Mouse (Mus musculus) testis, adult 2 months (tissue): Measurements from ENCODE around the gene Itih2. TPM values are rescaled to one million over a fixed set of nuclear protein-coding genes. Genes with fewer than 3 reads are reported as not detected.
A peak's percentile ranks its signal among the peaks of the same experiment; 100 is the strongest.

ENCODE experiments used
- H3K27ac ChIP-seq: fragments of 200-500 bp; 2 replicates; pipeline ENCODE4 v1.5.1; 2012; ENCODE audit warnings: low read depth, low read length; ENCODE audit not compliant: control insufficient read depth, insufficient read depth
- H3K27me3 ChIP-seq: fragments of 200-500 bp; 2 replicates; pipeline ENCODE4 v1.6.1; 2012; ENCODE audit warnings: mild to moderate bottlenecking, low read length, moderate library complexity; ENCODE audit not compliant: control insufficient read depth, insufficient read depth
- H3K36me3 ChIP-seq: fragments of 200-500 bp; 2 replicates; pipeline ENCODE4 v1.6.1; 2012; ENCODE audit warnings: mild to moderate bottlenecking, low read length; ENCODE audit not compliant: control insufficient read depth, insufficient read depth
- H3K4me1 ChIP-seq: fragments of 200-500 bp; 2 replicates; pipeline ENCODE4 v1.6.1; 2012; ENCODE audit warnings: low read length; ENCODE audit not compliant: control insufficient read depth, insufficient read depth
- H3K4me3 ChIP-seq: fragments of 200-500 bp; 2 replicates; pipeline ENCODE4 v1.5.1; 2012; ENCODE audit warnings: low read depth, mild to moderate bottlenecking, low read length, moderate library complexity, mixed read lengths; ENCODE audit not compliant: control insufficient read depth
- CTCF ChIP-seq: fragments of 200-500 bp; IDR thresholded peaks from 2 replicates; pipeline ENCODE4 v1.5.1; 2012; ENCODE audit warnings: low read depth, mild to moderate bottlenecking, inconsistent platforms, low read length, moderate library complexity; ENCODE audit not compliant: control insufficient read depth, insufficient read depth, insufficient replicate concordance
- POLR2A ChIP-seq: fragments of 200-500 bp; IDR thresholded peaks from 2 replicates; pipeline ENCODE4 v1.6.1; 2012; ENCODE audit warnings: low read depth, mild to moderate bottlenecking, inconsistent platforms, low read length, moderate library complexity; ENCODE audit not compliant: control insufficient read depth
- polyA plus RNA-seq: library from polyadenylated mRNA; depleted of rRNA; stranded (reverse); fragments of >200 nt; gene quantifications from 2 replicates; pipeline ENCODE4 v1.2.3, GENCODE M21; 2012

The Itih2 gene
- polyA plus RNA-seq, 1 experiment = 6.1 TPM

DNA sequence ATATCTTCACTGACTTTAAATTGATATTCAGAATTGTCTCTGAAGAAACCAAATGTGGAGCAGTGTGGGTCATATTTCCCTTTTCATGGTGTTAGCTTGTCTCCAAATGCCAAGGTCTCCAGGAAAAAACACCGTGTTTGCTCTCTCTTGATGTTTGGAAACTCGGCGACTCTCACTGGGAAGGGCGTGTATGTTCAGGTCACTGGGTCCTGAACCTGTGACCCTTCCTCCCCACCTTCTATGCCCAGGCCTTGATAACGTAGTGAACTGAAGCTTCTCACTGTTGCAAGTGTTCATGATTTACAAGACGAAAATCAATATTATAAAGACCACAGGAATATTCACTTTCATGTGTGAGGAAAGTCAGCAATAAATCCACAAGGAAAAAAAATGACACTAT, 2.7 kb upstream of the Itih2 start:
- Histone ChIP-seq H3K27me3 (no peaks in the 10 kb centered on the region), H3K4me3 (no peak overlapping the region), H3K27ac (no peak overlapping the region), H3K4me1 (no peaks in the 10 kb centered on the region), H3K36me3 (no peaks in the 10 kb centered on the region)
- no peak for TF ChIP-seq POLR2A
- no peak for TF ChIP-seq CTCF

DNA sequence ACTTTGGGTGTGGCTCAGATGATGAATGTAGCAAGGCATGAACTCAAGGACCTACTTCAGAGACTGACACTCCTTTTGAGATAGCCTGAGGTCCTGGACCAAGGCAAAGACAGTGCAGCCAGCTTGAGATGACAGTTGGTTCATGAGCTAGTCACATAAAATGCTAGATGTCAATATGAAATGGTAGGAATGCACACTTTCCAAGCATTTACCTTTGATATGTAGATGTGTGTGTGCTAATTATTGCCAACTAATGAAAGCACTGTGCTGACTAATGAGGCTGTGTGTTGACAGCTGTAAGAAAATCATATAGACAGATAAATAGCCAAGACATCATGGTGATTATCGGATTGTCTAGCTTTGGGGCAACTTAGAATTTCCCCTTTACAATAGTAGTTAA, 932 bp upstream of the Itih2 start:
- no peak overlapping the region for H3K4me3 ChIP-seq
- TF ChIP-seq CTCF (no peak), POLR2A (no peak)
- no peaks in the 10 kb centered on the region for H3K4me1 ChIP-seq
- no peak overlapping the region for H3K27ac ChIP-seq
- no peaks in the 10 kb centered on the region for H3K36me3 ChIP-seq
- no peaks in the 10 kb centered on the region for H3K27me3 ChIP-seq

DNA sequence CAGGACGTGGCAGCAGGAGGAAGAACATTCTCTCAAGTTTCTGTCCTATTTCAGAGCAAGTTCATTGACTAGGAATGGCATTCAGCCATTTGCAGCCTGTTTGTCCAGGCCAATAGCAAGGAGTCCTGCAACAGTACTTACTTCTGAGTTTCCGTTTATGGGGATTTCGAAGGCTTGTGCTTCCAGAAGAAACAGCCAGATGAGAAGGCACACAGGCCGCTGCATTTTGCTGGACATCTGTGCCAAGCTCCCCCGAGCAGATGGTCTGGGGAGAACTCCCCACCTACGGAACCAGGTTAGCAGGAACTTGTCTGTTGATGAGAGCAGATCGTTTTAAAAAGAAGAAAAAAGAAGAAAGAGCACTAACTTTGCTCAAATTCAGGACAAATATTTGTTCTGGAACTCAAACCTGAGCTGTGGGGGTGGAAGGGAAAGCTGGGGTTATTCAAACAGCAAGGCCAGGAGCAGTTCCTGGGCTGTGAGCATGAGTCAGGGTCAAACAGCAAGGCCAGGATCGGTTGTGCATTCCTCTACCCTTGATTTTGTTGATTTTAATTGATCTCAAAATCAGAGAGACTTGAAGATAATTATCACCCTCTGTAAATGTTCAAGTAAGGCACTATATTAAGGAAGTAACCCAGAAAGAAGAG, 730 bp downstream of the Itih2 start:
- Histone ChIP-seq H3K4me1 (no peaks in the 10 kb centered on the region), H3K27ac (peak overlapping the region; percentile 76), H3K4me3 (no peak overlapping the region), H3K27me3 (no peaks in the 10 kb centered on the region), H3K36me3 (no peaks in the 10 kb centered on the region)
- TF ChIP-seq POLR2A (no peak), CTCF (no peak)

DNA sequence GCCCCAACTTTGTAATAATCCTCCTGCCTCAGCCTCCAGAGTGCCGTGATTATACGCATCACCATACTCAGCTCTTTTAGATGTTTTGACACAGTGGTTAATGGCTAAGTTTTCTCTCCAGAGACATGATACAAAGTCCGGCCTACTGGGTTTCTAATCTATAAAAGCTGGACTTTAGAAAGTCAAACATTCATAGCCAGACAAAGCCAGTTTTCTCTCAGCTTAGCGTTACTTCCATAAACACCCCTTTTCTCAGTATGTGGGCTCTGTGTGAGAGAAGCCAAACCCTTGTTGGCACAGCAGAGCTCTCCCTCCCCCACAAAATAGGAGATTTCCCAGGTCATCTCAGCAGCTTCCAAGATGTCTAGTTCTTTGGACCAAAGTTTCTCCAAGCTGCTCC, 2.6 kb downstream of the Itih2 start:
- TF ChIP-seq CTCF = no peak

DNA sequence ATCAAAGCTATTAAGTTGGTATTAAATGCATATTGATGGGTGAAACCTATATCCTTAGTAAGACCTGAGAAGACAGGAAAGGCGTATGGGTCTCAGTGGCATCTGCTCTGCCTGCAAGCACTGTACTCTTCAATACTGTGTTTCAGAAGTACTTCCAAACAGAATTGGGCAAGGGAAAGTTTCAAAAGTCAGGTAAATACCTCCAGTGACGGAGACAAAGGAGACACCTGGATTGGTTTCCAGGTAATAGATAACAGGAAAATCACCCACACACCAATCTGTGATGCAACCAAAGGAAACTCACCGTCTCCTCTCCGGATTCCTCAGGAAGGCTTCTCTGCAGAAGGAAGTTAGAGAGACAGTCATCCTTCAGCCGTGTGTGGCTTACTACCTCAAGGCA, 3.7 kb downstream of the Itih2 start:
- Histone ChIP-seq H3K4me3 (no peak overlapping the region), H3K36me3 (no peaks in the 10 kb centered on the region), H3K27me3 (no peaks in the 10 kb centered on the region), H3K4me1 (no peaks in the 10 kb centered on the region), H3K27ac (no peak overlapping the region)
- TF ChIP-seq POLR2A (no peak), CTCF (no peak)

More for the DNA sequence above, 2.6 kb downstream of the Itih2 start:
- no peaks in the 10 kb centered on the region for H3K36me3 ChIP-seq
- no peaks in the 10 kb centered on the region for H3K4me1 ChIP-seq
- H3K4me3 ChIP-seq = no peak overlapping the region
- no peaks in the 10 kb centered on the region for H3K27me3 ChIP-seq
- H3K27ac ChIP-seq = no peak overlapping the region

DNA sequence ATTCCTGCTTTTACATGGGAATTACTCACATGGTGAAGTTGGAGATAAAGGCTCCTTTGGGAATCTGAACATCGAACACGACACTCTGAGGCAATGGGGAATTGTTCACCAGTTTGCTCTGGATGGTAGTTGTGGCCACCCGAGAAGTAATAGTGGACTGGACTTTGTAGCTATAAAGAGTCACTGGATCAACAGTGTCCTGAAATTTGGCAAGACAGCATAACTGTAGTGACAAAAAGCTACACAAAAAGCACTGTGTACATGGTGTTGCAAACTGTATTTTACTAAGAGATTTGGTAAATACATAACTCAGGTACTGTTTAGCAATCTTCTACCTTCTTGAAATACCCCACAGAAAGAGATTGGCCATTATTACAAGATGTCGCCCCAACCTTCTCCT, 5.1 kb downstream of the Itih2 start:
- no peak for TF ChIP-seq POLR2A
- TF ChIP-seq CTCF = no peak
- H3K27ac ChIP-seq = no peak overlapping the region
- H3K4me1 ChIP-seq = no peaks in the 10 kb centered on the region
- H3K27me3 ChIP-seq = no peaks in the 10 kb centered on the region
- H3K36me3 ChIP-seq = no peaks in the 10 kb centered on the region
- H3K4me3 ChIP-seq = no peak overlapping the region

DNA sequence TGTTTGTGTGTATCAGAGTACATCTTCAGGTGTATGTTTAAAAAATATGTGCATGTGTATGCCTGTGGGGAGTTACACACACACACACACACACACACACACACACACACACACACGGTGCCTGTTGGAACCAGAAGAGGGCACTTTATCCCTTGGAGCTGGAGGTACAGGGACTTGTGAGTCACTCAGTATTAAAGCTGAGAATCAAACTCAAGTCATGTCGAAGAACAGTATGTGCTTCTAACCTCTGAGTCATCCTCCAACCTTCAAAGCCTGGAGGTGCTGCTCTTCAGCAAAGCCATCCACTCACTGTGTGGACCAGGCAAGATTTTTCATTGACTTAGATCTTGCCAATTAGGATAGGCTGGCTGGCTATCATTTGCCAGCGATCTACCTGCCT, 9.4 kb downstream of the Itih2 start:
- Histone ChIP-seq H3K27me3 (no peaks in the 10 kb centered on the region), H3K27ac (no peak overlapping the region), H3K4me1 (no peaks in the 10 kb centered on the region), H3K4me3 (no peak overlapping the region), H3K36me3 (no peaks in the 10 kb centered on the region)
- TF ChIP-seq CTCF (no peak), POLR2A (no peak)

DNA sequence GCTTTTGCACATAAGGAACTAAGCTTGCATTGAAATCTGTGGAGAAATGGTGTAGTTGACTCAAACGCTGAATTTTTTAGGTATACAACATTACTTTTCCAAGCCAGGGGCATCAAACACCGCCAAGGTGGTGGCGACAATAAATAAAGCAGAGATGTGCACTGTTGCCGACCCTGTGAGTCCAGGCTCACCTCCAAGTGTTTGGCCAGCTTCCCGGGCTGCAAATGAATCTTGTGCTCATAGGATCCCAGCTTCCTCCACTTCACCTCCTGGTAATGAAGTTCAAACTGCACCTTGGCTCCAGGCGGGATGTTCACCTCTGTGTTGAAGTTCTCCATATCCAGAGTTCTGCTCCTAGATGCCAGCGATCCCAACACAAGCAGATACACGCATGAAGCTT, 11.9 kb downstream of the Itih2 start:
- TF ChIP-seq CTCF (no peak), POLR2A (no peak)
- H3K36me3 ChIP-seq = no peaks in the 10 kb centered on the region

More for the DNA sequence above, 11.9 kb downstream of the Itih2 start:
- no peaks in the 10 kb centered on the region for H3K4me1 ChIP-seq
- H3K27me3 ChIP-seq = no peaks in the 10 kb centered on the region
- no peak overlapping the region for H3K4me3 ChIP-seq
- no peak overlapping the region for H3K27ac ChIP-seq
